Mouse (Mus musculus) hindbrain, embryonic 16.5 days (tissue): Measurements from ENCODE around the gene Mecr. TPM values are rescaled to one million over a fixed set of nuclear protein-coding genes. Genes with fewer than 3 reads are reported as not detected.

ENCODE experiments used
- ATAC-seq: fragments of 200-750 bp; cut with Nextera tagmentation; 2 replicates; pipeline ENCODE4 v1.8.0; 2017; ENCODE audit warnings: moderate TSS enrichment, moderate library complexity
- H3K27ac ChIP-seq: fragments of 300-500 bp; sonication (generic); 2 replicates; pipeline ENCODE4 v1.5.1; 2014; ENCODE audit warnings: low read depth, mild to moderate bottlenecking, control low read depth, low read length, moderate library complexity
- H3K27me3 ChIP-seq: fragments of 300-500 bp; sonication (generic); replicated peaks from 2 replicates; pipeline ENCODE4 v1.6.1; 2014; ENCODE audit warnings: low read length; ENCODE audit not compliant: control insufficient read depth, insufficient read depth
- H3K36me3 ChIP-seq: fragments of 300-500 bp; sonication (generic); 2 replicates; pipeline ENCODE4 v1.6.1; 2014; ENCODE audit warnings: mild to moderate bottlenecking, low read length, moderate library complexity, mixed read lengths; ENCODE audit not compliant: control insufficient read depth, insufficient read depth
- H3K4me1 ChIP-seq: fragments of 300-500 bp; sonication (generic); 2 replicates; pipeline ENCODE4 v1.6.1; 2014; ENCODE audit warnings: low read depth, low read length; ENCODE audit not compliant: control insufficient read depth, insufficient read depth
- H3K4me2 ChIP-seq: fragments of 300-500 bp; sonication (generic); 2 replicates; pipeline ENCODE4 v1.6.1; 2014; ENCODE audit warnings: mild to moderate bottlenecking, low read length, control low read depth, moderate library complexity
- H3K4me3 ChIP-seq: fragments of 300-500 bp; sonication (generic); 2 replicates; pipeline ENCODE4 v1.5.1; 2014; ENCODE audit warnings: mild to moderate bottlenecking, low read length, control low read depth, moderate library complexity
- H3K9ac ChIP-seq: fragments of 300-500 bp; sonication (generic); 2 replicates; pipeline ENCODE4 v1.6.1; 2014; ENCODE audit warnings: low read depth, mild to moderate bottlenecking, control low read depth, low read length, moderate library complexity
- H3K9me3 ChIP-seq: fragments of 300-500 bp; sonication (generic); 2 replicates; pipeline ENCODE4 v1.6.1; 2014; ENCODE audit warnings: mild to moderate bottlenecking, low read length, moderate library complexity; ENCODE audit not compliant: control insufficient read depth
- WGBS: fragments of 180-500 bp; shearing (Covaris S2); extraction: QIAGEN DNeasy Blood & Tissue Kit; methylation state at CpG from one replicate; pipeline ENCODE4 v1.1.7; 2014; 5-methylcytosine and 5-hydroxymethylcytosine counted together
- polyA plus RNA-seq: library from polyadenylated mRNA; unstranded; fragments of >200 nt; fragmentation: Nextera tagmentation; extraction: Ambion mirVana; gene quantifications from 2 replicates; pipeline ENCODE4 v1.2.1, GENCODE M21; 2015

Mecr gene
- polyA plus RNA-seq, 1 experiment from 2014 or later = 41.1 TPM

- no peak overlapping the region for H3K4me3 ChIP-seq
- no peaks in the 10 kb centered on the region for H3K27me3 ChIP-seq
- H3K27ac ChIP-seq = no peak overlapping the region
- no peak overlapping the region for H3K9ac ChIP-seq
- 75% methylated on average over 8 of the region's 8 CpGs for WGBS
- H3K4me2 ChIP-seq = no peak overlapping the region
- no peak for ATAC-seq
- no peaks in the 10 kb centered on the region for H3K36me3 ChIP-seq
- no peaks in the 10 kb centered on the region for H3K9me3 ChIP-seq
- peaks cover 6% of the 10 kb centered on the region; the same call in 1 of the 2 replicates for H3K4me1 ChIP-seq
Measured at GRCm38 (mm10) chr4:131829123-131829522, 14.1 kb upstream of the Mecr start.

GRCm38 (mm10) chr4:131831546-131832045, 11.7 kb upstream of the Mecr start:
- Histone ChIP-seq H3K27me3 (no peaks in the 10 kb centered on the region; the same call in 1 of the 2 replicates), H3K4me3 (no peak overlapping the region), H3K36me3 (no peaks in the 10 kb centered on the region), H3K27ac (no peak overlapping the region), H3K4me1 (peaks cover 11% of the 10 kb centered on the region), H3K9ac (no peak overlapping the region), H3K9me3 (no peaks in the 10 kb centered on the region), H3K4me2 (no peak overlapping the region)
- WGBS = 73% methylated on average over 5 of the region's 5 CpGs
- no peak for ATAC-seq

GRCm38 (mm10) chr4:131832759-131833407, 10.4 kb upstream of the Mecr start:
- WGBS = 79% methylated on average over 3 of the region's 3 CpGs
- Histone ChIP-seq H3K27me3 (no peaks in the 10 kb centered on the region; the same call in 1 of the 2 replicates), H3K4me1 (peaks cover 16% of the 10 kb centered on the region), H3K9ac (no peak overlapping the region), H3K9me3 (no peaks in the 10 kb centered on the region), H3K36me3 (no peaks in the 10 kb centered on the region), H3K27ac (no peak overlapping the region), H3K4me3 (no peak overlapping the region), H3K4me2 (no peak overlapping the region)
- ATAC-seq = no peak

DNA sequence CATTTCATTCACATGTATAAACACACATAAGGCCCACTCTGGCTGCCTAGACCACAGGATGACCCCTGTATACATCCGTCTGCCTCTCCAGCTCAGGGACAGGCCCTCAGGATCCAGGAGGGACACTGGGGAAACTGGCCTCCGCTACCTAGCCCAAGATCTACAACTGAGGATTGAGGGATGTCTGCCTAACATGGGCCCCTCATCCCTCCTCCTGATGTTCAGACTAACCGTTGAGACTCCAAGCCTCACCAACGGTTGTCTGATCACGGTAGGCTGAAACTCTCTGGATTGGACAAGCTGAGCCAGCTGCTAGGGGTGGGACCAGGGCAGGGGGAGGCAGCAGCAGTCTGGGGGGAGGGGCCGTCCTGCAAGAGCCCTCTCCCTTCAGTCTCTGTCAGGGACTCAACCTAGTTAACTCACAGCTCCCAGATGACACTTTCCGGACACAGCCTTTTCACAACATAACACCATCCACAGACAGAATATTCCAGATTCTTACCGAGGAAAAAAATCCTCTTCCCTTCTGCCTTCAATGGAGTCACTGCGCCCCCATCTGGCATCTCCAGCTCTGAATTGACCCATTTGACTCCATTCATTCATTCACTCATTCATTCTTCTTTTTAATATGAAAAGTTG, 9.2 kb upstream of the Mecr start:
- Histone ChIP-seq H3K36me3 (no peaks in the 10 kb centered on the region), H3K9me3 (no peaks in the 10 kb centered on the region), H3K4me3 (no peak overlapping the region), H3K9ac (no peak overlapping the region), H3K27ac (no peak overlapping the region), H3K27me3 (no peaks in the 10 kb centered on the region; the same call in none of the 2 replicates), H3K4me1 (peaks cover 18% of the 10 kb centered on the region), H3K4me2 (no peak overlapping the region)
- no peak for ATAC-seq
- 25% methylated on average over 9 of the region's 9 CpGs for WGBS

DNA sequence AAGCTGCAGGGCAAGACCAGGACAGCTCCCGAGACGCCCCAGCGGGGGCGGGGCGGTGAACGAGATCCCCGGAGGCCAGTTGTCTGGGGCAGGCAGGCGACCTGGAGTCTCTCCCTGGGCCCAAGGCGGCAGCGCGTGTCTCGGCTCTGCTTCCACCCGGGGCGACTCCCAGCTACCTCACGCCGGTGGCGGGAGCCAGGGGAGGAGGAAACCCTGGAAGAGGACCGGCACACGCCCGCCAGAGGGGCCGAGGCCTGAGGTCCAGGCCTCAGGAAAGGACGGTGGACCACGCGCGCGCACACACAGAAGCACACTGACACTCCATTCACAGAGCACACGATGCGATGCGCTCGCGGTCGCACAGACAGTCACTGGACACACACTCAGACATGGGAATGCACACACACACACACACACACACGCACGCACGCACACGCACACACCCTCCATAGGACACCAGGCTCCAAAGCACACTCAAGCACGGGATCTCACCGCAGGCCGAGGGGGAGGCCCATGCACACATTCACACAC, 6.9 kb upstream of the Mecr start:
- Histone ChIP-seq H3K9ac (peak overlapping the region; percentile 83), H3K9me3 (no peaks in the 10 kb centered on the region), H3K36me3 (no peaks in the 10 kb centered on the region), H3K4me3 (peak overlapping the region; percentile 67), H3K4me2 (peak overlapping the region; percentile 98), H3K27ac (no peak overlapping the region), H3K4me1 (peaks cover 18% of the 10 kb centered on the region), H3K27me3 (no peaks in the 10 kb centered on the region; the same call in none of the 2 replicates)
- no peak for ATAC-seq
- under 1% methylated on average over 31 of the region's 39 CpGs for WGBS

- Histone ChIP-seq H3K27me3 (no peaks in the 10 kb centered on the region; the same call in none of the 2 replicates), H3K4me1 (peaks cover 18% of the 10 kb centered on the region), H3K27ac (no peak overlapping the region), H3K4me3 (peak overlapping the region; percentile 67), H3K4me2 (peak overlapping the region; percentile 98), H3K36me3 (no peaks in the 10 kb centered on the region), H3K9me3 (no peaks in the 10 kb centered on the region), H3K9ac (peak overlapping the region; percentile 83)
- ATAC-seq = 0 out of 2 replicates have a peak, but pooled peaks have one; percentile 21
- under 1% methylated on average over 74 of the region's 76 CpGs for WGBS
Measured at GRCm38 (mm10) chr4:131836891-131837491, 6.3 kb upstream of the Mecr start.

GRCm38 (mm10) chr4:131837872-131838524, 5.3 kb upstream of the Mecr start, which contains the start of gene Ptpru:
Ptpru (minus strand) TSS chr4:131838288.
- Histone ChIP-seq H3K4me1 (peaks cover 18% of the 10 kb centered on the region), H3K27me3 (no peaks in the 10 kb centered on the region; the same call in none of the 2 replicates), H3K4me2 (peak within 1 kb of the TSS; percentile 98), H3K27ac (peak within 1 kb of the TSS; percentile 37; the same call in 1 of the 2 replicates), H3K9ac (peak within 1 kb of the TSS; percentile 83), H3K9me3 (no peaks in the 10 kb centered on the region), H3K36me3 (no peaks in the 10 kb centered on the region), H3K4me3 (peak within 1 kb of the TSS; percentile 67)
- under 1% methylated on average over 70 of the region's 72 CpGs for WGBS
- ATAC-seq = peak; percentile 88

GRCm38 (mm10) chr4:131845991-131846778, 2.9 kb downstream of the Mecr start:
- Histone ChIP-seq H3K9me3 (no peaks in the 10 kb centered on the region), H3K4me3 (no peak overlapping the region), H3K27ac (no peak overlapping the region), H3K4me1 (peaks cover 15% of the 10 kb centered on the region), H3K9ac (no peak overlapping the region), H3K36me3 (no peaks in the 10 kb centered on the region), H3K4me2 (no peak overlapping the region), H3K27me3 (no peaks in the 10 kb centered on the region)
- ATAC-seq = no peak
- 85% methylated on average over 8 of the region's 8 CpGs for WGBS
